Mouse (Mus musculus) lung, adult 2 months (tissue): Measurements from ENCODE around the gene Rsrc1.

Experiments
- CTCF ChIP-seq: fragments of 200-500 bp; IDR thresholded peaks from 2 replicates; pipeline ENCODE4 v1.5.1; 2011; ENCODE audit warnings: mild to moderate bottlenecking, low read length, control low read depth; ENCODE audit not compliant: insufficient read depth
- POLR2A ChIP-seq: fragments of 200-500 bp; IDR thresholded peaks from 2 replicates; pipeline ENCODE4 v1.6.1; 2011; ENCODE audit warnings: low read depth, mild to moderate bottlenecking, control low read depth, low read length, borderline replicate concordance; ENCODE audit errors: extremely low read depth

DNA sequence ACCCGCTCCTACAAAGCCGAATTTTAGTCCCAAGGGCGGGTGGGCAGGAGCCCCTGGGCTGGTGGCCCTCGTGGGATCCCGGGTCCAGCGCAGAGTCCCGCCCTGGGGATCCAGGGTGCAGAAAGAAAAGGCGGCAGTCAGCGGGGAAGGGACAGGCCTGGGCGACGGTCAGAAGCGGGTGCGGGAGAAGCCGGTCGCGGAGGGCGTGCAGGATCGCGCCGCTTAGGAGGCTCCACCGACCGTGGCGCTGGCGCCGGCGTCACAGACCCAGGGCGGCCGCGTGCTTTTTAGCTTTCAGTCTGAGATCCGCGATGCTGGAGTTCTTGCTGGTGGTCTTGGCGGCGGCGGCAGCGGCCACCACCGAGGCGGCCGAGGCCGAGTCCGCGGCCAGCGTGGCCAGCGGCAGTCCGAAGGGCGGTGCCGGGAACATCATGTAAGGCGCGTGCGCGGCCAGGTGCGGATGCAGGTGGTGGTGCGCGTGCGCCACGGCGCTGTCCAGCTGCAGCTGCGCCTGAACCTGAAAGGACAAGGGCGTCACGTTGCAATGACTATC, 7.7 kb upstream of the Rsrc1 start:
- TF ChIP-seq CTCF (no peak), POLR2A (no peak)
